Mouse (Mus musculus) c-Kit-positive CD71-negative TER-119-negative erythroid progenitor cells, embryonic 14.5 days (primary cell): ENCODE data around the gene Galk1.
A peak's percentile ranks its signal among the peaks of the same experiment; 100 is the strongest.

ENCODE experiments used
- DNase-seq: peaks from one replicate; pipeline ENCODE4 v3.0.0-alpha.2; 2013; ENCODE audit warnings: low read depth

The Galk1 gene

GRCm38 (mm10) chr11:116011529-116012261, 824 bp downstream of the Galk1 start:
- DNase-seq, result no peak

GRCm38 (mm10) chr11:116010948-116011347, 1.6 kb downstream of the Galk1 start:
- DNase-seq, result no peak

GRCm38 (mm10) chr11:116010146-116010545, 2.4 kb downstream of the Galk1 start:
- no peak for DNase-seq

GRCm38 (mm10) chr11:116009661-116010060, 2.9 kb downstream of the Galk1 start:
- DNase-seq, result no peak

- DNase-seq, result no peak
These were observed 3.6 kb downstream of the Galk1 start for GRCm38 (mm10) chr11:116008832-116009375.

GRCm38 (mm10) chr11:116008411-116008810, 4.1 kb downstream of the Galk1 start:
- no peak for DNase-seq

GRCm38 (mm10) chr11:116007095-116007850, 5.2 kb downstream of the Galk1 start:
- DNase-seq, result no peak

GRCm38 (mm10) chr11:116005701-116006419, 6.7 kb downstream of the Galk1 start:
- no peak for DNase-seq

GRCm38 (mm10) chr11:116004840-116005700, 7.4 kb downstream of the Galk1 start:
- DNase-seq, result peak; percentile 75

GRCm38 (mm10) chr11:116004186-116004823, 8.2 kb downstream of the Galk1 start:
- DNase-seq, result no peak

GRCm38 (mm10) chr11:116002894-116003293, 9.6 kb downstream of the Galk1 start:
- no peak for DNase-seq

GRCm38 (mm10) chr11:116001725-116002124, 10.8 kb downstream of the Galk1 start:
- DNase-seq, result no peak

- no peak for DNase-seq
These were observed 11.9 kb downstream of the Galk1 start for GRCm38 (mm10) chr11:116000607-116001006.

- peak; percentile 78 for DNase-seq
These were observed 12.9 kb downstream of the Galk1 start for GRCm38 (mm10) chr11:115999538-116000143.

GRCm38 (mm10) chr11:115999027-115999426, 13.5 kb downstream of the Galk1 start:
- no peak for DNase-seq

- DNase-seq, result no peak
These were observed 14.9 kb downstream of the Galk1 start for GRCm38 (mm10) chr11:115997662-115998061.

GRCm38 (mm10) chr11:115997047-115997446, 15.5 kb downstream of the Galk1 start:
- no peak for DNase-seq

- DNase-seq, result no peak
These were observed 17.3 kb downstream of the Galk1 start for GRCm38 (mm10) chr11:115995256-115995655.

- DNase-seq, result no peak
These were observed 20.4 kb downstream of the Galk1 start for GRCm38 (mm10) chr11:115992098-115992497.

- DNase-seq, result no peak
These were observed 22.8 kb downstream of the Galk1 start for GRCm38 (mm10) chr11:115989686-115990085.
